Mouse (Mus musculus) E14TG2a.4 (cell line): Measurements from ENCODE around the gene Hpgd.

Experiments
- CTCF ChIP-seq: conservative IDR thresholded peaks from 2 replicates; pipeline ENCODE4 v1.5.1; 2014; ENCODE audit warnings: low read length
- NANOG ChIP-seq: IDR thresholded peaks from 2 replicates; pipeline ENCODE4 v1.6.1; 2014; ENCODE audit warnings: borderline replicate concordance, low read length, mixed read lengths
- POU5F1 ChIP-seq: IDR thresholded peaks from 2 replicates; pipeline ENCODE4 v1.6.1; 2014; ENCODE audit warnings: low read length, borderline replicate concordance

GRCm38 (mm10) chr8:56315189-56315588, 20.8 kb downstream of the Hpgd start:
- TF ChIP-seq CTCF, result no peak
- TF ChIP-seq POU5F1, result no peak
- no peak for TF ChIP-seq NANOG
